Mouse (Mus musculus) stomach, postnatal 0 days (tissue): Measurements from ENCODE around the gene Tanc1.

Experiments used
- CTCF ChIP-seq: IDR thresholded peaks from 2 replicates; pipeline ENCODE4 v1.5.1; 2016; ENCODE audit warnings: antibody characterized with exemption, low read depth, mild to moderate bottlenecking, moderate library complexity
- EP300 ChIP-seq: optimal IDR thresholded peaks from 2 replicates; pipeline ENCODE3; 2016; ENCODE audit warnings: antibody characterized with exemption

DNA sequence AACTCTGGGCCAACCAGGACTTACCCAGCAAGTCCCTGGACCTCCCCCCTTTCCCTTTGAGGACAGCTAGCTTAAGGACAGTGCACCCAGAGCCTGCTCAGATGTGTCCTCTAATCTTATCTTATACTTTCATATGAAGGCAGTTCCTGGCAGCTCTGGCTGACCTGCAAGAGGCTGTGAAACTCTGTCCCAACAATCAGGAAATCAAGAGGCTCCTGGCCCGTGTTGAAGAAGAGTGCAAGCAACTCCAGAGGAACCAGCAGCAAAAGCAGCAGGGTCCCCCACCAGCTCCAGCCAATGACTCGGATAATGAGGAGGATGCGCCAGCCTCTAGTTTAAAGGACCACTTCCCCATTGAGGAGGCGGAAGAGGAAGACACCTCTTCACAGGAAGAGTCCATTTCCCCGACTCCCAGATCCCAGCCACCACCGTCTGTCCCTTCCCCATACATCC, 230.7 kb downstream of the Tanc1 start:
- TF ChIP-seq CTCF (no peak), EP300 (no peak)
